Mouse (Mus musculus): ENCODE measurements around the gene Gmds. TPM values are rescaled to one million over a fixed set of nuclear protein-coding genes. Genes with fewer than 3 reads are reported as not detected.

The Gmds gene
- polyA plus RNA-seq, 1 experiment: 10.6 TPM

GRCm38 (mm10) chr13:32143651-32144050 lies 194.9 kb downstream of the Gmds start:
- no peaks in the 10 kb centered on the region for H3K27me3 ChIP-seq (ENCODE audit: control insufficient read depth, insufficient read depth, low read length, poor library complexity, severe bottlenecking)
- no peaks in the 10 kb centered on the region for H3K4me1 ChIP-seq (ENCODE audit: control insufficient read depth, insufficient read depth, low read length)
- no peaks in the 10 kb centered on the region for H3K9me3 ChIP-seq (replicated peaks; ENCODE audit: control insufficient read depth, insufficient read depth, low read length, poor library complexity, severe bottlenecking)
- no peaks in the 10 kb centered on the region for H3K36me3 ChIP-seq (ENCODE audit: control insufficient read depth, insufficient read depth, low read length, poor library complexity, severe bottlenecking)
- no peak overlapping the region for H3K4me3 ChIP-seq (ENCODE audit: low read depth, low read length)
- H3K9ac ChIP-seq (ENCODE audit: low read depth, poor library complexity, severe bottlenecking): no peak overlapping the region
- H3K27ac ChIP-seq (ENCODE audit: insufficient read depth, low read length): no peak overlapping the region
- TF ChIP-seq CTCF (IDR thresholded peaks at IDR 0.05; ENCODE audit: low read depth, low read length): no peak
- TF ChIP-seq EP300 (IDR thresholded peaks at IDR 0.05; ENCODE audit: insufficient read depth, low read depth, low read length): no peak
- no peak for TF ChIP-seq POLR2A (IDR thresholded peaks at IDR 0.05; ENCODE audit: insufficient read depth, low read length)

- Histone ChIP-seq H3K4me1 (ENCODE audit: control insufficient read depth, insufficient read depth, low read length) (no peaks in the 10 kb centered on the region), H3K27ac (ENCODE audit: insufficient read depth, low read length) (no peak overlapping the region), H3K9me3 (replicated peaks; ENCODE audit: control insufficient read depth, insufficient read depth, low read length, poor library complexity, severe bottlenecking) (no peaks in the 10 kb centered on the region), H3K27me3 (ENCODE audit: control insufficient read depth, insufficient read depth, low read length, poor library complexity, severe bottlenecking) (no peaks in the 10 kb centered on the region), H3K9ac (ENCODE audit: low read depth, poor library complexity, severe bottlenecking) (no peak overlapping the region), H3K36me3 (ENCODE audit: control insufficient read depth, insufficient read depth, low read length, poor library complexity, severe bottlenecking) (no peaks in the 10 kb centered on the region), H3K4me3 (ENCODE audit: low read depth, low read length) (no peak overlapping the region)
- TF ChIP-seq POLR2A (IDR thresholded peaks at IDR 0.05; ENCODE audit: insufficient read depth, low read length): no peak
- no peak for TF ChIP-seq CTCF (IDR thresholded peaks at IDR 0.05; ENCODE audit: low read depth, low read length)
- TF ChIP-seq EP300 (IDR thresholded peaks at IDR 0.05; ENCODE audit: insufficient read depth, low read depth, low read length): no peak
Measured at GRCm38 (mm10) chr13:32134663-32135273, 203.8 kb downstream of the Gmds start.

- H3K9me3 ChIP-seq (replicated peaks; ENCODE audit: control insufficient read depth, insufficient read depth, low read length, poor library complexity, severe bottlenecking): no peaks in the 10 kb centered on the region
- no peak overlapping the region for H3K4me3 ChIP-seq (ENCODE audit: low read depth, low read length)
- TF ChIP-seq CTCF (IDR thresholded peaks at IDR 0.05; ENCODE audit: low read depth, low read length) (no peak), POLR2A (IDR thresholded peaks at IDR 0.05; ENCODE audit: insufficient read depth, low read length) (no peak), EP300 (IDR thresholded peaks at IDR 0.05; ENCODE audit: insufficient read depth, low read depth, low read length) (no peak)
- no peaks in the 10 kb centered on the region for H3K36me3 ChIP-seq (ENCODE audit: control insufficient read depth, insufficient read depth, low read length, poor library complexity, severe bottlenecking)
- H3K4me1 ChIP-seq (ENCODE audit: control insufficient read depth, insufficient read depth, low read length): no peaks in the 10 kb centered on the region
- H3K27me3 ChIP-seq (ENCODE audit: control insufficient read depth, insufficient read depth, low read length, poor library complexity, severe bottlenecking): no peaks in the 10 kb centered on the region
- no peak overlapping the region for H3K27ac ChIP-seq (ENCODE audit: insufficient read depth, low read length)
- H3K9ac ChIP-seq (ENCODE audit: low read depth, poor library complexity, severe bottlenecking): no peak overlapping the region
Measured at GRCm38 (mm10) chr13:32129970-32130369, 208.6 kb downstream of the Gmds start.

- H3K27me3 ChIP-seq (ENCODE audit: control insufficient read depth, insufficient read depth, low read length, poor library complexity, severe bottlenecking): no peaks in the 10 kb centered on the region
- no peaks in the 10 kb centered on the region for H3K4me1 ChIP-seq (ENCODE audit: control insufficient read depth, insufficient read depth, low read length)
- H3K9ac ChIP-seq (ENCODE audit: low read depth, poor library complexity, severe bottlenecking): no peak overlapping the region
- no peak overlapping the region for H3K4me3 ChIP-seq (ENCODE audit: low read depth, low read length)
- H3K36me3 ChIP-seq (ENCODE audit: control insufficient read depth, insufficient read depth, low read length, poor library complexity, severe bottlenecking): no peaks in the 10 kb centered on the region
- H3K27ac ChIP-seq (ENCODE audit: insufficient read depth, low read length): no peak overlapping the region
- TF ChIP-seq CTCF (IDR thresholded peaks at IDR 0.05; ENCODE audit: low read depth, low read length) (no peak), POLR2A (IDR thresholded peaks at IDR 0.05; ENCODE audit: insufficient read depth, low read length) (no peak), EP300 (IDR thresholded peaks at IDR 0.05; ENCODE audit: insufficient read depth, low read depth, low read length) (no peak)
- H3K9me3 ChIP-seq (replicated peaks; ENCODE audit: control insufficient read depth, insufficient read depth, low read length, poor library complexity, severe bottlenecking): no peaks in the 10 kb centered on the region
Measured at GRCm38 (mm10) chr13:32118386-32118785, 220.2 kb downstream of the Gmds start.

GRCm38 (mm10) chr13:32115468-32115867 lies 223.1 kb downstream of the Gmds start:
- Histone ChIP-seq H3K9me3 (replicated peaks; ENCODE audit: control insufficient read depth, insufficient read depth, low read length, poor library complexity, severe bottlenecking) (no peaks in the 10 kb centered on the region), H3K27ac (ENCODE audit: insufficient read depth, low read length) (no peak overlapping the region), H3K36me3 (ENCODE audit: control insufficient read depth, insufficient read depth, low read length, poor library complexity, severe bottlenecking) (no peaks in the 10 kb centered on the region), H3K4me1 (ENCODE audit: control insufficient read depth, insufficient read depth, low read length) (no peaks in the 10 kb centered on the region), H3K27me3 (ENCODE audit: control insufficient read depth, insufficient read depth, low read length, poor library complexity, severe bottlenecking) (no peaks in the 10 kb centered on the region), H3K9ac (ENCODE audit: low read depth, poor library complexity, severe bottlenecking) (no peak overlapping the region), H3K4me3 (ENCODE audit: low read depth, low read length) (no peak overlapping the region)
- TF ChIP-seq CTCF (IDR thresholded peaks at IDR 0.05; ENCODE audit: low read depth, low read length) (no peak), POLR2A (IDR thresholded peaks at IDR 0.05; ENCODE audit: insufficient read depth, low read length) (no peak), EP300 (IDR thresholded peaks at IDR 0.05; ENCODE audit: insufficient read depth, low read depth, low read length) (no peak)

GRCm38 (mm10) chr13:32113875-32114274 lies 224.7 kb downstream of the Gmds start:
- no peaks in the 10 kb centered on the region for H3K4me1 ChIP-seq (ENCODE audit: control insufficient read depth, insufficient read depth, low read length)
- H3K27me3 ChIP-seq (ENCODE audit: control insufficient read depth, insufficient read depth, low read length, poor library complexity, severe bottlenecking): no peaks in the 10 kb centered on the region
- H3K27ac ChIP-seq (ENCODE audit: insufficient read depth, low read length): no peak overlapping the region
- H3K36me3 ChIP-seq (ENCODE audit: control insufficient read depth, insufficient read depth, low read length, poor library complexity, severe bottlenecking): no peaks in the 10 kb centered on the region
- TF ChIP-seq CTCF (IDR thresholded peaks at IDR 0.05; ENCODE audit: low read depth, low read length) (no peak), EP300 (IDR thresholded peaks at IDR 0.05; ENCODE audit: insufficient read depth, low read depth, low read length) (no peak), POLR2A (IDR thresholded peaks at IDR 0.05; ENCODE audit: insufficient read depth, low read length) (no peak)
- H3K4me3 ChIP-seq (ENCODE audit: low read depth, low read length): no peak overlapping the region
- no peaks in the 10 kb centered on the region for H3K9me3 ChIP-seq (replicated peaks; ENCODE audit: control insufficient read depth, insufficient read depth, low read length, poor library complexity, severe bottlenecking)
- no peak overlapping the region for H3K9ac ChIP-seq (ENCODE audit: low read depth, poor library complexity, severe bottlenecking)

All from ES-Bruce4 (cell line).